Mouse (Mus musculus): ENCODE data around the gene Slc39a11.

DNA sequence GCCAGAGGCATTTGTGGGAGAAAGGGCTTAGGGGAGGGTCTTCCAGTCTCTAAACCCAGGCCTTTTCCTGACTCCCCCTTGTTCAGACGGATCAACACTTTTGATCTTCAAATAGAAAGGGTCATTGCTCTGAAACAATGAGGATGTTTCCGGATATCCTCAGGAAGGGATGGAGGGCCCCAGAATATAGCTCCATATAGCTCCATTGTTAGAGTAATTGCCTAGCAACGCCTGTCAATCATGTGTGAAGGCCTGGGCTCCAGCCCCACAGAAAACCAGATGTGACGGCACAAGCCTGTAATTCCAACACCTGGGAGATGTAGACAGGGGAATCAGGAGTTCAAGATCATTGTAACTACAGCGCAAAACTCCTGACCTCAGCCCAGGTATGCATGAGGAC lies 214.2 kb downstream of the Slc39a11 start:
- no peak for TF ChIP-seq CTCF (IDR thresholded peaks at IDR 0.05; ENCODE audit: low read depth)
- no peak for TF ChIP-seq EP300 (optimal IDR thresholded peaks at IDR 0.05)
